Mouse (Mus musculus) MEL (cell line): Measurements from ENCODE around the gene Gm49661.
A peak's percentile ranks its signal among the peaks of the same experiment; 100 is the strongest.

Experiments used
- CHD2 ChIP-seq: IDR thresholded peaks from 2 replicates; pipeline ENCODE4 v1.6.1; 2011; ENCODE audit warnings: low read length, improper control_type of control experiment
- CTCF ChIP-seq, 3 experiments: IDR thresholded peaks in 2 of 3; conservative IDR thresholded peaks in 1 of 3; 2 replicates each; pipeline ENCODE4 v1.5.1; 2011 to 2012; ENCODE audit warnings: low read length in 3 of 3, low read depth in 2 of 3, mild to moderate bottlenecking in 2 of 3, improper control_type of control experiment in 1 of 3, inconsistent platforms in 1 of 3, mixed read lengths in 1 of 3, moderate library complexity in 1 of 3; ENCODE audit not compliant: control insufficient read depth in 1 of 3, insufficient read depth in 1 of 3, poor library complexity in 1 of 3, severe bottlenecking in 1 of 3
- E2F4 ChIP-seq: IDR thresholded peaks from 2 replicates; pipeline ENCODE4 v1.6.1; 2011; ENCODE audit warnings: low read depth, low read length, improper control_type of control experiment, borderline replicate concordance
- EP300 ChIP-seq, 2 experiments: IDR thresholded peaks; 2 replicates each; pipeline ENCODE4 v1.6.1; 2011; ENCODE audit warnings: improper control_type of control experiment in 2 of 2, low read length in 2 of 2, low read depth in 1 of 2, mild to moderate bottlenecking in 1 of 2
- ETS1 ChIP-seq: IDR thresholded peaks from 2 replicates; pipeline ENCODE4 v1.6.1; 2012; ENCODE audit warnings: low read depth, mild to moderate bottlenecking, inconsistent platforms, low read length, improper control_type of control experiment, moderate library complexity
- POLR2A ChIP-seq, 2 experiments: IDR thresholded peaks; 2 replicates each; pipeline ENCODE4 v1.6.1; 2011 to 2012; ENCODE audit warnings: low read length in 2 of 2, mild to moderate bottlenecking in 2 of 2, control low read depth in 1 of 2, improper control_type of control experiment in 1 of 2, low read depth in 1 of 2, moderate library complexity in 1 of 2; ENCODE audit not compliant: control insufficient read depth in 1 of 2, insufficient read depth in 1 of 2, poor library complexity in 1 of 2
- POLR2AphosphoS2 ChIP-seq: IDR thresholded peaks from 2 replicates; pipeline ENCODE4 v1.6.1; 2011; ENCODE audit warnings: low read length, improper control_type of control experiment
- RAD21 ChIP-seq: IDR thresholded peaks from 2 replicates; pipeline ENCODE4 v1.6.1; 2011; ENCODE audit warnings: mild to moderate bottlenecking, low read depth, low read length, improper control_type of control experiment
- SIN3A ChIP-seq: IDR thresholded peaks from 2 replicates; pipeline ENCODE4 v1.6.1; 2012; ENCODE audit warnings: low read length, improper control_type of control experiment, inconsistent platforms
- TCF12 ChIP-seq: IDR thresholded peaks from 2 replicates; pipeline ENCODE4 v1.6.1; 2014; ENCODE audit warnings: low read depth, mild to moderate bottlenecking, inconsistent platforms, low read length, improper control_type of control experiment, moderate library complexity
- ZKSCAN1 ChIP-seq: IDR thresholded peaks from 2 replicates; pipeline ENCODE4 v1.6.1; 2012; ENCODE audit warnings: low read depth, mild to moderate bottlenecking, inconsistent platforms, low read length, improper control_type of control experiment, moderate library complexity
- ZNF384 ChIP-seq: IDR thresholded peaks from 2 replicates; pipeline ENCODE4 v1.6.1; 2012; ENCODE audit warnings: low read depth, mild to moderate bottlenecking, inconsistent platforms, low read length, improper control_type of control experiment

DNA sequence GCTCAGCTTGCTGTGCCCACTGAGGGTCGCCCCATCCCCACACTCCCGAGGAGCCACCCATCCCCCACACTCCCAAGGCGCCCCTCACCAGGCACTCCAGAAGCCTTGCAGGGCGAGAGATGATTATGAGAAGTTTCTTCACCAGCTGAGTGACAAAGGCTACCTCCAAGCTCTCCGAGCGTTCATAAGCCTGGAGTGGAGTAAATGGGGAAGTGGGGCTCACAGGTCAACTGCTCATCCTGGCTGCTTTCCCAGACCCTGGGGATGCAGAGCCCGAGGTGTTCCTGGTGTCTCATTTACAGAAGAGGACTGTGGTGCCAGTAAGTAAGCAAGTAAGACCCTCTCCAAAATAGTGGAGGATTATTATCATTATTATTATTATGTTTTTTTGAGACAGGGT, 43.7 kb downstream of the Gm49661 start:
- no peak for TF ChIP-seq ZKSCAN1
- no peak for TF ChIP-seq CTCF (IDR thresholded peaks at IDR 0.05 in 2 of 3, conservative IDR thresholded peaks at IDR 0.05 in 1 of 3; ENCODE audit: control insufficient read depth in 1 of 3, insufficient read depth in 1 of 3, low read depth in 2 of 3, low read length in 3 of 3, poor library complexity in 1 of 3, severe bottlenecking in 1 of 3)
- no peak; a peak in 1 of 4 replicates for TF ChIP-seq POLR2A (IDR thresholded peaks at IDR 0.05; ENCODE audit: control insufficient read depth in 1 of 2, insufficient read depth in 1 of 2, low read depth in 1 of 2, low read length in 2 of 2, poor library complexity in 1 of 2)
- peak in 1 of 2 experiments; percentile 58; a peak in 2 of 4 replicates for TF ChIP-seq EP300 (IDR thresholded peaks at IDR 0.05; ENCODE audit: low read depth in 1 of 2, low read length in 2 of 2)
- TF ChIP-seq ZNF384 = no peak
- no peak for TF ChIP-seq SIN3A
- no peak for TF ChIP-seq POLR2AphosphoS2
- no peak for TF ChIP-seq CHD2
- no peak for TF ChIP-seq E2F4
- TF ChIP-seq TCF12 = no peak
- no peak; the same call in 1 of the 2 replicates for TF ChIP-seq RAD21
- peak; percentile 48; the same call in 1 of the 2 replicates for TF ChIP-seq ETS1
